Mouse (Mus musculus): Measurements from ENCODE around the gene Defb25.

Defb25 gene

GRCm38 (mm10) chr2:152626774-152627591, 4.1 kb upstream of the Defb25 start, which contains the start of gene Rem1:
Gene Rem1, plus strand, starts transcription at chr2:152626951.
- DNase-seq = no peak

- no peak for DNase-seq
Measured at GRCm38 (mm10) chr2:152625256-152625655, 2.4 kb upstream of the Defb25 start.

- no peak for DNase-seq
Measured at GRCm38 (mm10) chr2:152624566-152624965, 1.7 kb upstream of the Defb25 start.

GRCm38 (mm10) chr2:152622151-152622550, 702 bp downstream of the Defb25 start:
- no peak for DNase-seq

GRCm38 (mm10) chr2:152620367-152621134, 2.3 kb downstream of the Defb25 start:
- no peak for DNase-seq

GRCm38 (mm10) chr2:152617374-152617773, 5.5 kb downstream of the Defb25 start:
- DNase-seq = peak in 1 of 2 experiments; percentile 46

- DNase-seq = no peak
Measured at GRCm38 (mm10) chr2:152616470-152616869, 6.4 kb downstream of the Defb25 start.

GRCm38 (mm10) chr2:152615563-152615962, 7.3 kb downstream of the Defb25 start:
- peak; percentile 68 to 78 for DNase-seq

GRCm38 (mm10) chr2:152612193-152612592, 10.7 kb downstream of the Defb25 start:
- peak; percentile 15 to 23 for DNase-seq

- DNase-seq = no peak
Measured at GRCm38 (mm10) chr2:152608719-152609118, 14.1 kb downstream of the Defb25 start.

GRCm38 (mm10) chr2:152607746-152608145, 15.1 kb downstream of the Defb25 start:
- no peak for DNase-seq

- peak; percentile 20 to 53 for DNase-seq
Measured at GRCm38 (mm10) chr2:152604057-152604456, 18.8 kb downstream of the Defb25 start, which contains the start of gene Defb36. Gene Defb36, plus strand, starts transcription at chr2:152604327.

- DNase-seq = no peak
Measured at GRCm38 (mm10) chr2:152601275-152601960, 21.4 kb downstream of the Defb25 start.

GRCm38 (mm10) chr2:152600076-152600475, 22.8 kb downstream of the Defb25 start:
- DNase-seq = no peak

- no peak for DNase-seq
Measured at GRCm38 (mm10) chr2:152599299-152599698, 23.6 kb downstream of the Defb25 start, which contains the start of gene Defb45. Gene Defb45, minus strand, starts transcription at chr2:152599399.

GRCm38 (mm10) chr2:152589021-152589420, 33.8 kb downstream of the Defb25 start:
- no peak for DNase-seq

- DNase-seq = no peak
Measured at GRCm38 (mm10) chr2:152588450-152588849, 34.4 kb downstream of the Defb25 start.

GRCm38 (mm10) chr2:152586926-152587560, 35.8 kb downstream of the Defb25 start:
- DNase-seq = peak; percentile 13 to 33

GRCm38 (mm10) chr2:152580612-152581011, 42.2 kb downstream of the Defb25 start:
- DNase-seq = no peak

- DNase-seq = no peak
Measured at GRCm38 (mm10) chr2:152580107-152580506, 42.7 kb downstream of the Defb25 start, which contains the start of gene Defb19. Gene Defb19, minus strand, starts transcription at chr2:152580312.

GRCm38 (mm10) chr2:152573484-152573883, 49.4 kb downstream of the Defb25 start:
- DNase-seq = no peak
